Mouse (Mus musculus) MEL (cell line): ENCODE results near the gene Emilin1. TPM values are rescaled to one million over a fixed set of nuclear protein-coding genes. Genes with fewer than 3 reads are reported as not detected.
A peak's percentile ranks its signal among the peaks of the same experiment; 100 is the strongest.

Source experiments
- DNase-seq: peaks from one replicate; pipeline ENCODE4 v3.0.0; 2011; ENCODE audit warnings: low read depth, low spot score
- H3K27ac ChIP-seq: 2 replicates; pipeline ENCODE4 v1.5.1; 2012; ENCODE audit warnings: low read depth, mild to moderate bottlenecking, control low read depth, low read length, moderate library complexity; ENCODE audit not compliant: control insufficient read depth
- H3K27me3 ChIP-seq, 2 experiments: fragments of 150-350 bp in 1 of 2; sonication (generic) in 1 of 2; 2 replicates each; pipeline ENCODE4 v1.6.1; 2012; ENCODE audit warnings: low read length in 2 of 2, mild to moderate bottlenecking in 2 of 2, improper control_type of control experiment in 1 of 2, moderate library complexity in 1 of 2; ENCODE audit not compliant: insufficient read depth in 2 of 2, control insufficient read depth in 1 of 2
- H3K36me3 ChIP-seq, 2 experiments: 2 replicates each; pipeline ENCODE4 v1.6.1; 2012 to 2014; ENCODE audit warnings: low read length in 2 of 2, improper control_type of control experiment in 1 of 2, inconsistent platforms in 1 of 2, mild to moderate bottlenecking in 1 of 2; ENCODE audit not compliant: insufficient read depth in 2 of 2, control insufficient read depth in 1 of 2
- H3K4me1 ChIP-seq, 2 experiments: fragments of 150-350 bp in 1 of 2; sonication (generic) in 1 of 2; 2 replicates each; pipeline ENCODE4 v1.6.1; 2012; ENCODE audit warnings: low read length in 2 of 2, improper control_type of control experiment in 1 of 2, mild to moderate bottlenecking in 1 of 2; ENCODE audit not compliant: insufficient read depth in 2 of 2, control insufficient read depth in 1 of 2
- H3K4me3 ChIP-seq, 2 experiments: fragments of 150-350 bp in 1 of 2; sonication (generic) in 1 of 2; 2 replicates each; pipeline ENCODE4 v1.5.1; 2012; ENCODE audit warnings: low read depth in 2 of 2, low read length in 2 of 2, mild to moderate bottlenecking in 2 of 2, moderate library complexity in 2 of 2, control low read depth in 1 of 2, improper control_type of control experiment in 1 of 2; ENCODE audit not compliant: control insufficient read depth in 1 of 2, insufficient read depth in 1 of 2
- H3K79me2 ChIP-seq: 2 replicates; pipeline ENCODE4 v1.6.1; 2012; ENCODE audit warnings: mild to moderate bottlenecking, low read length, moderate library complexity; ENCODE audit not compliant: control insufficient read depth, poor library complexity, insufficient read depth
- H3K9ac ChIP-seq: 2 replicates; pipeline ENCODE4 v1.6.1; 2012; ENCODE audit warnings: low read depth, mild to moderate bottlenecking, control low read depth, low read length, moderate library complexity; ENCODE audit not compliant: control insufficient read depth, poor library complexity, severe bottlenecking
- H3K9me3 ChIP-seq: fragments of 150-350 bp; sonication (generic); replicated peaks from 2 replicates; pipeline ENCODE4 v1.6.1; 2012; ENCODE audit warnings: mild to moderate bottlenecking, low read length, improper control_type of control experiment, moderate library complexity; ENCODE audit not compliant: insufficient read depth
- CHD2 ChIP-seq: IDR thresholded peaks from 2 replicates; pipeline ENCODE4 v1.6.1; 2011; ENCODE audit warnings: low read length, improper control_type of control experiment
- E2F4 ChIP-seq: IDR thresholded peaks from 2 replicates; pipeline ENCODE4 v1.6.1; 2011; ENCODE audit warnings: low read depth, low read length, improper control_type of control experiment, borderline replicate concordance
- EP300 ChIP-seq, 2 experiments: IDR thresholded peaks; 2 replicates each; pipeline ENCODE4 v1.6.1; 2011; ENCODE audit warnings: improper control_type of control experiment in 2 of 2, low read length in 2 of 2, low read depth in 1 of 2, mild to moderate bottlenecking in 1 of 2
- ETS1 ChIP-seq: IDR thresholded peaks from 2 replicates; pipeline ENCODE4 v1.6.1; 2012; ENCODE audit warnings: low read depth, mild to moderate bottlenecking, inconsistent platforms, low read length, improper control_type of control experiment, moderate library complexity
- GABPA ChIP-seq: IDR thresholded peaks from 2 replicates; pipeline ENCODE4 v1.6.1; 2012; ENCODE audit warnings: low read depth, mild to moderate bottlenecking, inconsistent platforms, low read length, improper control_type of control experiment, moderate library complexity
- HCFC1 ChIP-seq: IDR thresholded peaks from 2 replicates; pipeline ENCODE4 v1.6.1; 2012; ENCODE audit warnings: low read depth, mild to moderate bottlenecking, inconsistent platforms, low read length, improper control_type of control experiment, moderate library complexity
- JUND ChIP-seq: IDR thresholded peaks from 2 replicates; pipeline ENCODE4 v1.6.1; 2011; ENCODE audit warnings: low read depth, mild to moderate bottlenecking, improper control_type of control experiment, low read length
- KAT2A ChIP-seq: conservative IDR thresholded peaks from 2 replicates; pipeline ENCODE4 v1.6.1; 2012; ENCODE audit warnings: low read depth, low read length, improper control_type of control experiment, inconsistent platforms
- MAFK ChIP-seq: IDR thresholded peaks from 2 replicates; pipeline ENCODE4 v1.6.1; 2011; ENCODE audit warnings: low read depth, mild to moderate bottlenecking, low read length, improper control_type of control experiment, borderline replicate concordance
- MAX ChIP-seq: IDR thresholded peaks from 2 replicates; pipeline ENCODE4 v1.6.1; 2011; ENCODE audit warnings: low read length, improper control_type of control experiment
- MEF2A ChIP-seq: IDR thresholded peaks from 2 replicates; pipeline ENCODE4 v1.6.1; 2014; ENCODE audit warnings: low read depth, mild to moderate bottlenecking, inconsistent platforms, low read length, improper control_type of control experiment; ENCODE audit not compliant: poor library complexity, insufficient replicate concordance, severe bottlenecking; ENCODE audit errors: extremely low read depth
- MXI1 ChIP-seq: IDR thresholded peaks from 2 replicates; pipeline ENCODE4 v1.6.1; 2011; ENCODE audit warnings: mild to moderate bottlenecking, low read depth, low read length, improper control_type of control experiment
- MYB ChIP-seq: IDR thresholded peaks from 2 replicates; pipeline ENCODE4 v1.6.1; 2011; ENCODE audit warnings: mild to moderate bottlenecking, low read depth, low read length, improper control_type of control experiment
- MYC ChIP-seq: IDR thresholded peaks from 2 replicates; pipeline ENCODE4 v1.6.1; 2011; ENCODE audit warnings: low read depth, mild to moderate bottlenecking, low read length, improper control_type of control experiment, moderate library complexity
- NELFE ChIP-seq: IDR thresholded peaks from 2 replicates; pipeline ENCODE4 v1.6.1; 2011; ENCODE audit warnings: low read depth, low read length, improper control_type of control experiment
- NRF1 ChIP-seq: IDR thresholded peaks from 2 replicates; pipeline ENCODE4 v1.6.1; 2014; ENCODE audit warnings: low read depth, mild to moderate bottlenecking, inconsistent platforms, low read length, improper control_type of control experiment, moderate library complexity; ENCODE audit not compliant: poor library complexity, insufficient read depth, severe bottlenecking
- POLR2A ChIP-seq, 2 experiments: IDR thresholded peaks; 2 replicates each; pipeline ENCODE4 v1.6.1; 2011 to 2012; ENCODE audit warnings: low read length in 2 of 2, mild to moderate bottlenecking in 2 of 2, control low read depth in 1 of 2, improper control_type of control experiment in 1 of 2, low read depth in 1 of 2, moderate library complexity in 1 of 2; ENCODE audit not compliant: control insufficient read depth in 1 of 2, insufficient read depth in 1 of 2, poor library complexity in 1 of 2
- POLR2AphosphoS2 ChIP-seq: IDR thresholded peaks from 2 replicates; pipeline ENCODE4 v1.6.1; 2011; ENCODE audit warnings: low read length, improper control_type of control experiment
- POLR2AphosphoS5 ChIP-seq: IDR thresholded peaks from 2 replicates; pipeline ENCODE4 v1.6.1; 2012; ENCODE audit warnings: low read depth, borderline replicate concordance, mild to moderate bottlenecking, inconsistent platforms, low read length, moderate library complexity, mixed read lengths
- RCOR1 ChIP-seq: IDR thresholded peaks from 2 replicates; pipeline ENCODE4 v1.6.1; 2012; ENCODE audit warnings: low read depth, mild to moderate bottlenecking, inconsistent platforms, low read length, improper control_type of control experiment
- SMC3 ChIP-seq: IDR thresholded peaks from 2 replicates; pipeline ENCODE4 v1.6.1; 2011; ENCODE audit warnings: low read depth, low read length, improper control_type of control experiment
- TAL1 ChIP-seq: IDR thresholded peaks from 2 replicates; pipeline ENCODE4 v1.6.1; 2012; ENCODE audit warnings: mild to moderate bottlenecking, inconsistent platforms, low read length, moderate library complexity, mixed read lengths
- TBP ChIP-seq: IDR thresholded peaks from 2 replicates; pipeline ENCODE4 v1.8.0; 2011; ENCODE audit warnings: low read depth, low read length, improper control_type of control experiment
- TCF12 ChIP-seq: IDR thresholded peaks from 2 replicates; pipeline ENCODE4 v1.6.1; 2014; ENCODE audit warnings: low read depth, mild to moderate bottlenecking, inconsistent platforms, low read length, improper control_type of control experiment, moderate library complexity
- UBTF ChIP-seq: IDR thresholded peaks from 2 replicates; pipeline ENCODE4 v1.6.1; 2012; ENCODE audit warnings: low read depth, mild to moderate bottlenecking, inconsistent platforms, low read length, improper control_type of control experiment, moderate library complexity, borderline replicate concordance; ENCODE audit not compliant: insufficient read depth
- USF1 ChIP-seq: IDR thresholded peaks from 2 replicates; pipeline ENCODE4 v1.6.1; 2014; ENCODE audit warnings: low read depth, mild to moderate bottlenecking, inconsistent platforms, low read length, improper control_type of control experiment, moderate library complexity
- ZC3H11A ChIP-seq: IDR thresholded peaks from 2 replicates; pipeline ENCODE4 v1.6.1; 2012; ENCODE audit warnings: low read depth, mild to moderate bottlenecking, inconsistent platforms, low read length, improper control_type of control experiment
- ZMIZ1 ChIP-seq: IDR thresholded peaks from 2 replicates; pipeline ENCODE4 v1.6.1; 2012; ENCODE audit warnings: low read depth, mild to moderate bottlenecking, inconsistent platforms, low read length, improper control_type of control experiment, moderate library complexity
- ZNF384 ChIP-seq: IDR thresholded peaks from 2 replicates; pipeline ENCODE4 v1.6.1; 2012; ENCODE audit warnings: low read depth, mild to moderate bottlenecking, inconsistent platforms, low read length, improper control_type of control experiment
- polyA plus RNA-seq, 2 experiments: library from polyadenylated mRNA; stranded (reverse) in 1 of 2; unstranded in 1 of 2; fragments of >175 nt in 1 of 2; fragments of >200 nt in 1 of 2; gene quantifications; 2 replicates each; pipeline versions ENCODE4 v1.2.1 to v1.2.4; 2012; ENCODE audit warnings: low replicate concordance in 2 of 2, low read depth in 1 of 2; ENCODE audit not compliant: insufficient read length in 2 of 2, insufficient read depth in 1 of 2, missing spikeins in 1 of 2
- total RNA-seq: library from RNA; depleted of rRNA; stranded (reverse); fragments of 300-350 nt; gene quantifications from 2 replicates; pipeline ENCODE4 v1.2.3, GENCODE M21; 2012

The Emilin1 gene
- total and polyA plus RNA-seq, 3 experiments: 1.3 to 2.0 TPM; not detected in 1

DNA sequence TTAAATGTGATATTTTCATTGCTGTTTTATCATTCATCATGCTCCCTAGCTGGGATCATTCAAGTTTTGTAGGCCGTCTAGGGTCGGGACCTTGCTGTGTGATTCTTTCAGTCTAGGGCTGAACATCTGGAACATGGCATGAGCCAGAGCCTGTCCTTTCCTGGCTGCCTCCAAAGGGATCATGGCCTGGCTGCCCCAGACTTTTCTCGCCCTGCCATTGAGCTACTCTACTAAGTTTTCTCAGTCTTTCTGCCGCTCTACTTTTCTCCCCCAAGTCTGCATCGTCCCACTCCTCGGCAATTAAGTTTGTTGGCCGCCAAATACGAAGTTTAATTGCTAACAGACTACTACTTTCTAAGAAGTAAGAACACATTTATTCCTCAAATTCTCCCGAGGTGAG is 44.2 kb upstream of the Emilin1 start:
- peaks cover 3 to 13% of the 10 kb centered on the region in 2 experiments for H3K4me1 ChIP-seq
- H3K27me3 ChIP-seq: no peaks in the 10 kb centered on the region
- peaks cover 13% of the 10 kb centered on the region for H3K79me2 ChIP-seq
- H3K9me3 ChIP-seq: no peaks in the 10 kb centered on the region
- H3K27ac ChIP-seq: peak overlapping the region; percentile 26
- H3K36me3 ChIP-seq: peaks cover 9 to 14% of the 10 kb centered on the region in 2 experiments
- no peak for TF ChIP-seq UBTF
- peak; percentile 50; the same call in 1 of the 2 replicates for TF ChIP-seq MYC
- TF ChIP-seq, all 39 proteins: peak for 1
- H3K9ac ChIP-seq: peak overlapping the region; percentile 73
- peak overlapping the region; percentile 79 to 90 for H3K4me3 ChIP-seq
- DNase-seq: no peak

DNA sequence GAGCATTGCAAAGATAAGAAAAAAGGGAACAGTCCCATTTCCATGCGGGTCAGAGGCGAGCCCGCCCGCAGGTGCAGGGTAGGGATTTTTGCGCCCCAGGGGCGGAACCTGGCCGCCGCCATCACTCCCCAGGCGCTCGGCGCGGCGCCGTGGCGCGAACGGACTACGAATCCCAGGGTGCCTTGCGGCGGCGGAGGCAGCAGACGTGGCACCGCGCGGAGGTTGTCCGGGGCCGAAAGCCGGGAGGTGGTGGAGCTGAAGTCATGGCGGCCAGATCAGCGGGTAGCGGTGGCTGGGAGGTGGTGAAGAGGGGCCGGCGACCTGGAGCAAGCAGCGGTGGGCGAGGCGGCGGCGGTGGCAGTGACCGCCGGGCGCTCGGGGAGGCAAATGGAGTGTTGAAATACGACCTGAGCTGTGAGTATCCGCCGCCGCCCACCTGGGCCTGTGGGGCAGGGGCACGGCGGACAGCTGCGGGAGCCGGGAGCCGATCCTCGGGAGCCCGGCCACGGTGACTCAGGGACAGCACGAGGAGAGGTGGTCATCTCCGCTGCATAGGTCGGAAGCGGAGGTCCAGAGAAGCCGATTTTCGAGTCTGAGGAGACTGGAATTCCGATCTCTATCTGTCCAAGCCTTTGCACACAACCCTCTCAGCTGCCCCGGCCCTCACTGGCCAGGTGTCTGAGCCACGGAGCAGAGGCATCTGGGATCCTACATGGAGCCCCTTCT is 43.6 kb upstream of the Emilin1 start:
- Histone ChIP-seq H3K36me3 (peaks cover 9 to 14% of the 10 kb centered on the region in 2 experiments), H3K27ac (peak overlapping the region; percentile 26), H3K9me3 (no peaks in the 10 kb centered on the region), H3K4me1 (peaks cover 3 to 13% of the 10 kb centered on the region in 2 experiments), H3K4me3 (peak overlapping the region; percentile 79 to 90), H3K27me3 (no peaks in the 10 kb centered on the region), H3K9ac (peak overlapping the region; percentile 93), H3K79me2 (peaks cover 13% of the 10 kb centered on the region)
- DNase-seq: peak; percentile 94
- TF ChIP-seq E2F4: peak; percentile 74; the same call in 1 of the 2 replicates
- TF ChIP-seq ZNF384: no peak
- peak; percentile 98 for TF ChIP-seq HCFC1
- TF ChIP-seq MXI1: peak; percentile 92
- peak; percentile 89; the same call in 1 of the 2 replicates for TF ChIP-seq KAT2A
- TF ChIP-seq POLR2AphosphoS5: no peak
- TF ChIP-seq MYC: no peak
- TF ChIP-seq SMC3: no peak
- TF ChIP-seq CHD2: no peak
- TF ChIP-seq MYB: no peak
- no peak for TF ChIP-seq UBTF
- no peak for TF ChIP-seq EP300 (IDR thresholded peaks at IDR 0.05; ENCODE audit: low read depth in 1 of 2, low read length in 2 of 2)
- TF ChIP-seq POLR2A (IDR thresholded peaks at IDR 0.05; ENCODE audit: control insufficient read depth in 1 of 2, insufficient read depth in 1 of 2, low read depth in 1 of 2, low read length in 2 of 2, poor library complexity in 1 of 2): peak; percentile 93 to 96
- TF ChIP-seq NELFE: peak; percentile 88
- TF ChIP-seq ZC3H11A: no peak
- peak; percentile 26; the same call in 1 of the 2 replicates for TF ChIP-seq ETS1
- peak; percentile 59; the same call in 1 of the 2 replicates for TF ChIP-seq TBP
- no peak for TF ChIP-seq USF1
- no peak for TF ChIP-seq MEF2A
- TF ChIP-seq RCOR1: no peak
- peak; percentile 84 for TF ChIP-seq TCF12
- TF ChIP-seq ZMIZ1: peak; percentile 74
- peak; percentile 91 for TF ChIP-seq POLR2AphosphoS2
- no peak for TF ChIP-seq MAFK
- peak; percentile 51; the same call in 1 of the 2 replicates for TF ChIP-seq NRF1
- TF ChIP-seq MAX: no peak; the same call in 1 of the 2 replicates
- TF ChIP-seq JUND: no peak
- TF ChIP-seq TAL1: no peak
- TF ChIP-seq GABPA: no peak
